Mouse (Mus musculus) erythroblast, embryonic 14.5 days (primary cell): Measurements from ENCODE around the gene Olfr44.

Experiments
- GATA1 ChIP-seq: IDR thresholded peaks from 2 replicates; pipeline ENCODE4 v1.6.1; 2012; ENCODE audit warnings: low read length, inconsistent platforms, mixed read lengths
- TAL1 ChIP-seq: IDR thresholded peaks from 3 replicates; pipeline ENCODE4 v1.6.1; 2012; ENCODE audit warnings: low read length, inconsistent platforms, mixed read lengths

DNA sequence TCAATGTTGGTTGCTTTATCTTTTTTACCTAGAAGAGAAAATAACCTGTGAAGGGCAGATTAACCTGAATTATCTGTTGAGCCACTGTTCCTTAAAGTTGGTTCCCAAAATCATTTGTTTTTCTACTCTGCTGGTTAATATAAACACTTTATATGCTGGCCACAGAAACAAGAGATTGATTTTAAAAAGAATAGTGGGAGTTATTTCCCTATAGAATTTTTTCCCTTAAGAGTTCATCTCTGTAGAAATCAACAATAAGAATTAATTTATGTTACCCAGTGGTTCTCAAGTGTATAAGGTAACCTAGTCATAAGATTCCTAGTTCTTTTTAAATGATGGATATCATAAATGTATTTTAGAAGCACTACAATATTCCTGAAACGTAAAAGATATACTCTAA, 22.0 kb downstream of the Olfr44 start, which contains the start of gene Olfr955:
- no peak for TF ChIP-seq GATA1
- TF ChIP-seq TAL1: no peak
